Mouse (Mus musculus) intestine, postnatal 0 days (tissue): ENCODE measurements around the gene Dnajb7. TPM values are rescaled to one million over a fixed set of nuclear protein-coding genes. Genes with fewer than 3 reads are reported as not detected.
"Not testable (repeated sequence)": the region's sequence is repeated elsewhere in the genome, so short reads cannot be mapped to it uniquely, and the experiment has no call there.

Source experiments
- ATAC-seq: fragments of 200-750 bp; cut with Nextera tagmentation; 2 replicates; pipeline ENCODE4 v1.8.0; 2017; ENCODE audit warnings: mild to moderate bottlenecking, moderate TSS enrichment, moderate library complexity
- H3K27ac ChIP-seq: fragments of 300-500 bp; sonication (generic); 2 replicates; pipeline ENCODE4 v1.5.1; 2014; ENCODE audit warnings: mild to moderate bottlenecking, low read depth, low read length, moderate library complexity
- H3K27me3 ChIP-seq: fragments of 300-500 bp; sonication (generic); replicated peaks from 2 replicates; pipeline ENCODE4 v1.6.1; 2014; ENCODE audit warnings: low read length, mixed read lengths; ENCODE audit not compliant: control insufficient read depth, insufficient read depth
- H3K36me3 ChIP-seq: fragments of 300-500 bp; sonication (generic); 2 replicates; pipeline ENCODE4 v1.6.1; 2014; ENCODE audit warnings: mild to moderate bottlenecking, moderate library complexity; ENCODE audit not compliant: control insufficient read depth, insufficient read depth
- H3K4me1 ChIP-seq: fragments of 300-500 bp; sonication (generic); replicated peaks from 2 replicates; pipeline ENCODE4 v1.6.1; 2014; ENCODE audit warnings: antibody characterized with exemption, low read length, mixed read lengths; ENCODE audit not compliant: control insufficient read depth, insufficient read depth
- H3K4me2 ChIP-seq: fragments of 300-500 bp; sonication (generic); replicated peaks from 2 replicates; pipeline ENCODE4 v1.6.1; 2014; ENCODE audit warnings: low read depth, mild to moderate bottlenecking, moderate library complexity
- H3K4me3 ChIP-seq: fragments of 300-500 bp; sonication (generic); 2 replicates; pipeline ENCODE4 v1.5.1; 2014; ENCODE audit warnings: low read depth, low read length
- H3K9ac ChIP-seq: fragments of 300-500 bp; sonication (generic); 2 replicates; pipeline ENCODE4 v1.6.1; 2014; ENCODE audit warnings: mild to moderate bottlenecking, low read depth, low read length
- H3K9me3 ChIP-seq: fragments of 300-500 bp; sonication (generic); 2 replicates; pipeline ENCODE4 v1.6.1; 2016; ENCODE audit warnings: mixed run types; ENCODE audit not compliant: control insufficient read depth
- CTCF ChIP-seq: sonication (generic); IDR thresholded peaks from 2 replicates; pipeline ENCODE4 v1.5.1; 2016; ENCODE audit warnings: low read depth, mild to moderate bottlenecking, control low read depth, antibody characterized with exemption, moderate library complexity
- WGBS: fragments of 180-500 bp; shearing (Covaris S2); extraction: QIAGEN DNeasy Blood & Tissue Kit; methylation state at CpG from one replicate; pipeline ENCODE4 v1.1.7; 2014; 5-methylcytosine and 5-hydroxymethylcytosine counted together
- polyA plus RNA-seq: library from polyadenylated mRNA; unstranded; fragments of >200 nt; fragmentation: Nextera tagmentation; extraction: Ambion mirVana; gene quantifications from 2 replicates; pipeline ENCODE4 v1.2.1, GENCODE M21; 2015

Dnajb7 gene
- polyA plus RNA-seq, 1 experiment from 2014 or later, result 0.17 TPM

GRCm38 (mm10) chr15:81422156-81422681, 14.1 kb upstream of the Dnajb7 start:
- H3K4me2 ChIP-seq, result peak overlapping the region; percentile 55
- 0 out of 2 replicates have a peak, but pooled peaks cover 6% of the 10 kb centered on the region for H3K4me1 ChIP-seq
- peak overlapping the region; percentile 69 for H3K27ac ChIP-seq
- H3K36me3 ChIP-seq, result no peaks in the 10 kb centered on the region
- peak; percentile 36; the same call in 1 of the 2 replicates for ATAC-seq
- no peak overlapping the region for H3K9ac ChIP-seq
- TF ChIP-seq CTCF, result no peak
- no peaks in the 10 kb centered on the region for H3K9me3 ChIP-seq
- H3K27me3 ChIP-seq, result no peaks in the 10 kb centered on the region
- 29% methylated on average over 7 of the region's 7 CpGs for WGBS
- no peak overlapping the region for H3K4me3 ChIP-seq

- peak overlapping the region; percentile 55 for H3K4me2 ChIP-seq
- TF ChIP-seq CTCF, result no peak
- WGBS, result 15% methylated on average over 1 of the region's 1 CpGs
- 0 out of 2 replicates have a peak, but pooled peaks cover 6% of the 10 kb centered on the region for H3K4me1 ChIP-seq
- H3K27ac ChIP-seq, result peak overlapping the region; percentile 69; the same call in 1 of the 2 replicates
- peak; percentile 74 for ATAC-seq
- no peaks in the 10 kb centered on the region for H3K27me3 ChIP-seq
- no peaks in the 10 kb centered on the region for H3K36me3 ChIP-seq
- H3K9me3 ChIP-seq, result no peaks in the 10 kb centered on the region
- no peak overlapping the region for H3K9ac ChIP-seq
- peak overlapping the region; percentile 17; the same call in 1 of the 2 replicates for H3K4me3 ChIP-seq
Observed at GRCm38 (mm10) chr15:81421454-81421853, 13.4 kb upstream of the Dnajb7 start.

GRCm38 (mm10) chr15:81418065-81418464, 10.0 kb upstream of the Dnajb7 start:
- H3K27me3 ChIP-seq, result no peaks in the 10 kb centered on the region
- H3K4me2 ChIP-seq, result no peak overlapping the region
- no peaks in the 10 kb centered on the region for H3K36me3 ChIP-seq
- no peak overlapping the region for H3K4me3 ChIP-seq
- H3K27ac ChIP-seq, result no peak overlapping the region
- no peaks in the 10 kb centered on the region for H3K9me3 ChIP-seq
- TF ChIP-seq CTCF, result no peak
- H3K9ac ChIP-seq, result no peak overlapping the region
- 70% methylated on average over 4 of the region's 4 CpGs for WGBS
- no peak for ATAC-seq
- 0 out of 2 replicates have a peak, but pooled peaks cover 4% of the 10 kb centered on the region for H3K4me1 ChIP-seq

GRCm38 (mm10) chr15:81416763-81417310, 8.7 kb upstream of the Dnajb7 start:
- not testable (repeated sequence) for H3K9ac ChIP-seq, H3K27ac ChIP-seq, H3K4me1 ChIP-seq, H3K9me3 ChIP-seq, H3K27me3 ChIP-seq, H3K36me3 ChIP-seq
- WGBS, result 3% methylated on average over 22 of the region's 22 CpGs
- Histone ChIP-seq H3K4me2 (peak overlapping the region; percentile 61), H3K4me3 (0 out of 2 replicates have a peak overlapping the region, but pooled peaks have one; percentile 19)
- peak; percentile 68 for ATAC-seq

- H3K4me2 ChIP-seq, result no peak overlapping the region
- no peaks in the 10 kb centered on the region for H3K9me3 ChIP-seq
- H3K36me3 ChIP-seq, result no peaks in the 10 kb centered on the region
- TF ChIP-seq CTCF, result no peak
- H3K27me3 ChIP-seq, result no peaks in the 10 kb centered on the region
- H3K9ac ChIP-seq, result no peak overlapping the region
- no peaks in the 10 kb centered on the region for H3K4me1 ChIP-seq
- no peak overlapping the region for H3K27ac ChIP-seq
- no peak overlapping the region for H3K4me3 ChIP-seq
- no peak for ATAC-seq
- WGBS, result 82% methylated on average over 3 of the region's 3 CpGs
Observed at GRCm38 (mm10) chr15:81405008-81405407, 3.1 kb downstream of the Dnajb7 start.

GRCm38 (mm10) chr15:81399638-81400315, 8.3 kb downstream of the Dnajb7 start, which contains the start of the genes St13 and Xpnpep3:
TSS of gene St13 (minus strand) at chr15:81400077.
TSS of gene Xpnpep3 (plus strand) at chr15:81400138.
- H3K4me1 ChIP-seq, result no peaks in the 10 kb centered on the region; the same call in 1 of the 2 replicates
- peak within 1 kb of the TSS; percentile 95 for H3K9ac ChIP-seq
- TF ChIP-seq CTCF, result no peak
- no peaks in the 10 kb centered on the region for H3K36me3 ChIP-seq
- H3K4me2 ChIP-seq, result peak within 1 kb of the TSS; percentile 84
- no peaks in the 10 kb centered on the region for H3K27me3 ChIP-seq
- peak within 1 kb of the TSS; percentile 99 for H3K4me3 ChIP-seq
- no peaks in the 10 kb centered on the region for H3K9me3 ChIP-seq
- H3K27ac ChIP-seq, result peak within 1 kb of the TSS; percentile 83
- peak; percentile 100 for ATAC-seq
- WGBS, result under 1% methylated on average over 48 of the region's 50 CpGs
